Mouse (Mus musculus) CH12.LX (cell line): Measurements from ENCODE around the gene Dkk3. TPM values are rescaled to one million over a fixed set of nuclear protein-coding genes. Genes with fewer than 3 reads are reported as not detected.
"Not testable (repeated sequence)": the region's sequence is repeated elsewhere in the genome, so short reads cannot be mapped to it uniquely, and the experiment has no call there.

Experiments
- DNase-seq: peaks from one replicate; pipeline ENCODE4 v3.0.0-alpha.2; 2013; ENCODE audit errors: extremely low read depth
- H3K27ac ChIP-seq: 2 replicates; pipeline ENCODE4 v1.5.1; 2012; ENCODE audit warnings: low read depth, mild to moderate bottlenecking, control low read depth, moderate library complexity; ENCODE audit not compliant: insufficient read depth
- H3K27me3 ChIP-seq: replicated peaks from 2 replicates; pipeline ENCODE3; 2012; ENCODE audit warnings: inconsistent platforms
- H3K36me3 ChIP-seq, 2 experiments: replicated peaks in 1 of 2; 2 replicates each; pipeline versions ENCODE3 to v1.6.1; 2012; ENCODE audit warnings: inconsistent platforms in 1 of 2, low read length in 1 of 2, mild to moderate bottlenecking in 1 of 2, mixed read lengths in 1 of 2, moderate library complexity in 1 of 2; ENCODE audit not compliant: control insufficient read depth in 1 of 2, insufficient read depth in 1 of 2
- H3K4me1 ChIP-seq, 2 experiments: 2 replicates each; pipeline ENCODE4 v1.6.1; 2012; ENCODE audit warnings: inconsistent platforms in 1 of 2, moderate library complexity in 1 of 2; ENCODE audit not compliant: insufficient read depth in 2 of 2, control insufficient read depth in 1 of 2
- H3K4me2 ChIP-seq: 2 replicates; pipeline ENCODE4 v1.6.1; 2012; ENCODE audit warnings: low read depth, mild to moderate bottlenecking, control low read depth; ENCODE audit not compliant: poor library complexity, insufficient read depth, severe bottlenecking
- H3K4me3 ChIP-seq, 3 experiments: fragments of 150-350 bp in 1 of 3; sonication (generic) in 1 of 3; replicated peaks in 1 of 3; 2 replicates each; pipeline versions ENCODE3 to v1.5.1; 2011 to 2012; ENCODE audit warnings: low read depth in 2 of 3, low read length in 2 of 3, mild to moderate bottlenecking in 2 of 3, moderate library complexity in 2 of 3, control low read depth in 1 of 3, improper control_type of control experiment in 1 of 3, inconsistent platforms in 1 of 3, mixed read lengths in 1 of 3; ENCODE audit not compliant: poor library complexity in 1 of 3
- H3K79me2 ChIP-seq: replicated peaks from 2 replicates; pipeline ENCODE4 v1.6.1; 2012; ENCODE audit warnings: mild to moderate bottlenecking, moderate library complexity; ENCODE audit not compliant: control insufficient read depth, poor library complexity, insufficient read depth, severe bottlenecking; ENCODE audit errors: extremely low read depth
- H3K9ac ChIP-seq: 2 replicates; pipeline ENCODE4 v1.6.1; 2012; ENCODE audit warnings: low read depth, mild to moderate bottlenecking, control low read depth, moderate library complexity; ENCODE audit not compliant: insufficient read depth
- H3K9me3 ChIP-seq: replicated peaks from 2 replicates; pipeline ENCODE3; 2012; ENCODE audit warnings: low read length, inconsistent platforms, mixed read lengths
- ELF1 ChIP-seq: IDR thresholded peaks from 2 replicates; pipeline ENCODE4 v1.6.1; 2014; ENCODE audit warnings: low read depth, mild to moderate bottlenecking, inconsistent platforms, low read length, improper control_type of control experiment
- EP300 ChIP-seq: IDR thresholded peaks from 2 replicates; pipeline ENCODE4 v1.6.1; 2011; ENCODE audit warnings: low read length, improper control_type of control experiment
- HCFC1 ChIP-seq: IDR thresholded peaks from 2 replicates; pipeline ENCODE4 v1.6.1; 2012; ENCODE audit warnings: low read depth, mild to moderate bottlenecking, inconsistent platforms, low read length, improper control_type of control experiment
- KAT2A ChIP-seq: IDR thresholded peaks from 2 replicates; pipeline ENCODE4 v1.6.1; 2012; ENCODE audit warnings: low read length, improper control_type of control experiment, inconsistent platforms; ENCODE audit not compliant: insufficient replicate concordance
- MAZ ChIP-seq: IDR thresholded peaks from 2 replicates; pipeline ENCODE4 v1.6.1; 2012; ENCODE audit warnings: low read depth, mild to moderate bottlenecking, inconsistent platforms, low read length, improper control_type of control experiment, moderate library complexity
- MYC ChIP-seq: IDR thresholded peaks from 2 replicates; pipeline ENCODE4 v1.6.1; 2011; ENCODE audit warnings: low read depth, mild to moderate bottlenecking, improper control_type of control experiment, low read length
- NELFE ChIP-seq: IDR thresholded peaks from 2 replicates; pipeline ENCODE4 v1.6.1; 2011; ENCODE audit warnings: low read depth, low read length, improper control_type of control experiment
- NRF1 ChIP-seq: IDR thresholded peaks from 2 replicates; pipeline ENCODE4 v1.6.1; 2014; ENCODE audit warnings: low read depth, mild to moderate bottlenecking, inconsistent platforms, low read length, improper control_type of control experiment, moderate library complexity
- POLR2A ChIP-seq: IDR thresholded peaks from 2 replicates; pipeline ENCODE4 v1.6.1; 2011; ENCODE audit warnings: low read depth, mild to moderate bottlenecking, improper control_type of control experiment, low read length
- POLR2AphosphoS2 ChIP-seq: IDR thresholded peaks from 2 replicates; pipeline ENCODE4 v1.6.1; 2011; ENCODE audit warnings: low read depth, low read length, improper control_type of control experiment
- SIN3A ChIP-seq: IDR thresholded peaks from 2 replicates; pipeline ENCODE4 v1.6.1; 2012; ENCODE audit warnings: low read length, improper control_type of control experiment, inconsistent platforms
- SMC3 ChIP-seq: IDR thresholded peaks from 2 replicates; pipeline ENCODE4 v1.6.1; 2011; ENCODE audit warnings: low read depth, low read length, improper control_type of control experiment
- TCF12 ChIP-seq: IDR thresholded peaks from 2 replicates; pipeline ENCODE4 v1.6.1; 2014; ENCODE audit warnings: low read depth, mild to moderate bottlenecking, inconsistent platforms, low read length, improper control_type of control experiment
- ZMIZ1 ChIP-seq: IDR thresholded peaks from 2 replicates; pipeline ENCODE4 v1.6.1; 2012; ENCODE audit warnings: low read depth, mild to moderate bottlenecking, inconsistent platforms, low read length, improper control_type of control experiment
- ZNF384 ChIP-seq: IDR thresholded peaks from 2 replicates; pipeline ENCODE4 v1.6.1; 2012; ENCODE audit warnings: low read depth, low read length, improper control_type of control experiment, inconsistent platforms
- dilution Hi-C: fragments of 300-500 bp; cut with MboI; formaldehyde crosslinking; loops from 2 replicates; pipeline ENCODE4 v1.14.3; 2020; ENCODE audit warnings: low sequenced_read_pairs; ENCODE audit not compliant: extremely low pct_unique_long_range_greater_than_20kb, extremely low pct_ligation_motif_present
- in situ Hi-C: fragments of 300-500 bp; cut with MboI; formaldehyde crosslinking; loops from 3 replicates; pipeline ENCODE4 v1.14.3; 2019; ENCODE audit warnings: low sequenced_read_pairs, low pct_ligation_motif_present, low pct_unique_long_range_greater_than_20kb, mixed read lengths
- polyA plus RNA-seq: library from polyadenylated mRNA; unstranded; fragments of >175 nt; gene quantifications from 2 replicates; pipeline ENCODE4 v1.2.1, GENCODE M21; 2012; ENCODE audit warnings: low read depth; ENCODE audit not compliant: insufficient read length
- total RNA-seq, 2 experiments: library from RNA; depleted of rRNA; stranded (reverse); fragments of 300-350 nt in 1 of 2; fragments of >200 nt in 1 of 2; gene quantifications; 2 replicates each; pipeline ENCODE4 v1.2.3; 2012 to 2014

The Dkk3 gene
- total and polyA plus RNA-seq, 3 experiments = 0.38 to 0.55 (median 0.54) TPM

DNA sequence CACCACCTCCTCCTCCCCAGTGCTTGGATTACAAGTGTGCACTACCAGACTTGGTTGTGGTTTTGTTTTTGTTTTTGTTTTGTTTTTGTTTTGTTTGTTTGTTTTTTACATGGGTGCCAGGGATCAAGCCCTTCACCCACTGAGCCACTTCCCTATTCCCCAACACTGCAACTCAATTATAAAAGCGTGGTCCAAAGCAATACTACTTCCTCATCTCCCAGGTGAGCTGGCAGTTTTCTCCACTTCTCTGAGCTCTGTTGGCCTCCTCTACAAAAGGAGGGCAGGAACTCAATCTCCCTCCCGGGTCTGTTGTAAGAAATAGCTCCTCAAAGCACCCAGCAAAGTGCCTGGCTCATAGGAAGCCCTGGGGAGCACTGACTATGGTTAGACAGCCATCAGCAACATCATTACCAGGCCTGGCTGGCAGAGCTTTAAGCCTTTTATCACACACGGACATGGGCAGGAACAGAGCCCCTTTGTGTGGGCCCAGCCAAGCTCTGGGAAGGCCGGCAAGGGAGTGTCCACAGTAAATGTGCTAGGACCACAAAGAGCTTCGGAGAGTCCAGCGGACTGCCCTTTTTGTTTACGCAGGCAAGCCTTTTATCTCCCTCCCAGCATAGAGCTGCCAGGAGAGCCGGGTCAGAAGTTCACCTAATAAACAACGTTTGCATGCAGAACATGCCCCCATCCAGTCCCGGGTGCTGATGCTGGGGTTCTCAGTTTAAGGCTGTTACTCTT is 11.3 kb upstream of the Dkk3 start:
- Histone ChIP-seq H3K4me3 (no peak overlapping the region), H3K9me3 (no peaks in the 10 kb centered on the region), H3K4me2 (no peak overlapping the region), H3K9ac (no peak overlapping the region), H3K36me3 (no peaks in the 10 kb centered on the region), H3K27ac (no peak overlapping the region), H3K79me2 (no peaks in the 10 kb centered on the region), H3K27me3 (no peaks in the 10 kb centered on the region), H3K4me1 (no peaks in the 10 kb centered on the region)
- no peak for TF ChIP-seq ELF1
- TF ChIP-seq HCFC1 = no peak
- no peak for TF ChIP-seq NELFE
- TF ChIP-seq KAT2A = no peak
- no peak for TF ChIP-seq SMC3
- in situ Hi-C loops = no loop called here
- dilution Hi-C loops = no loop called here
- no peak for DNase-seq

DNA sequence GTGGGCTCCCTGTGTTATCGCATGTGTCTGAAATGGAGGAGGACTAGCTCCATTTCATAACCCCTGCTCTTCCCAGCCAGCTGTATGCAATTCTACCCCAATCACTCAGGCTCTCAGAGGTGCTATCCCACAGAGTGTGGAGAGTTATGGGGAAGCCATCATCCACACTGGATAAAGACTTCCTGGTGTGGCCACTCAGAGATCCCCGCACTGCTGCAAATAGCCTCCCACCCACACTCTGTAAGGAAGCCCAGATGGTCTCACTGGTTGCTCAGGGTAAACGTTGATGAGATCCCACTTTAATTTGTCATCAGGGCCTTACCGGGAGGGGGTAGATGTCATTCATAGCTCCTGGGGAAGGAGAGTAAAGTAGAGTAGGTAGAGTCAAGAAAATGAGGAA is 6.7 kb upstream of the Dkk3 start:
- Histone ChIP-seq H3K79me2 (no peaks in the 10 kb centered on the region), H3K4me2 (no peak overlapping the region), H3K4me3 (no peak overlapping the region), H3K27me3 (no peaks in the 10 kb centered on the region), H3K4me1 (peaks cover 0 to 19% of the 10 kb centered on the region in 2 experiments; a peak in 2 of 4 replicates), H3K9me3 (no peaks in the 10 kb centered on the region), H3K36me3 (no peaks in the 10 kb centered on the region), H3K27ac (no peak overlapping the region), H3K9ac (no peak overlapping the region)
- TF ChIP-seq EP300 (no peak), ZMIZ1 (no peak), POLR2AphosphoS2 (no peak), MYC (no peak), TCF12 (no peak), NRF1 (no peak), ZNF384 (no peak), MAZ (no peak), POLR2A (no peak), SIN3A (no peak)
- dilution Hi-C loops (no loop called here), in situ Hi-C loops (no loop called here)
- DNase-seq = no peak

DNA sequence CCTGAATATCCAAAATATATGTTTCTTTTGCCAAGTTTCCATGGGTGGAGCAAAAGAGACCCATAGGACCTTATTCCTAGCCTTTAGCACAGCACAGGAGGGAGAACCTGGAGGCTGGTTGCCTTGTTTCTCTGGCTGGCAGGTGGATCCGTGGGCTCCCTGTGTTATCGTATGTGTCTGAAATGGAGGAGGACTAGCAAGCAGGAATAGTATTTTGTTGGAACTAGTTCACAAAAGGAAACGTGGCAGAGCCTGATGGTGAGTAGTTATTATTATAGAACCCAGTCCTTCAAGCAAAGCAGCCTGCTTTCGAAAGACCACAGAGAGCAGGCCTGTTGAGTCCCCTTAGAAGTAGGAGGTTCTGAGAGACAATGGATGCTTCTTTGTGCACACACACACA is 6.2 kb upstream of the Dkk3 start:
- H3K27ac ChIP-seq, DNase-seq, H3K9ac ChIP-seq, H3K4me3 ChIP-seq, H3K27me3 ChIP-seq, H3K36me3 ChIP-seq, H3K9me3 ChIP-seq, H3K79me2 ChIP-seq, in situ Hi-C loops, H3K4me2 ChIP-seq, dilution Hi-C loops: not testable (repeated sequence)
- peaks cover 0 to 19% of the 10 kb centered on the region in 2 experiments; a peak in 2 of 4 replicates for H3K4me1 ChIP-seq
